Mouse (Mus musculus) adrenal gland, postnatal 0 days (tissue): Measurements from ENCODE around the gene Sh3tc1. TPM values are rescaled to one million over a fixed set of nuclear protein-coding genes. Genes with fewer than 3 reads are reported as not detected.

Experiments used
- polyA plus RNA-seq: library from polyadenylated mRNA; unstranded; fragments of >200 nt; fragmentation: Nextera tagmentation; extraction: Ambion mirVana; gene quantifications from 2 replicates; pipeline ENCODE4 v1.2.1, GENCODE M21; 2015

Gene Sh3tc1
- 4.3 and 7.5 TPM in 2 replicates for polyA plus RNA-seq

GRCm38 (mm10) chr5:35739536-35740278 lies at the start of gene Sh3tc1:
Gene Sh3tc1 (minus strand): TSS chr5:35739987.

GRCm38 (mm10) chr5:35757639-35758001 lies 17.8 kb upstream of the Sh3tc1 start, which contains the start of gene Ablim2:
Gene Ablim2 (plus strand): TSS chr5:35757880.

GRCm38 (mm10) chr5:35679256-35680155 lies 60.3 kb downstream of the Sh3tc1 start, which contains the start of gene Htra3:
Gene Htra3 (minus strand): TSS chr5:35679782.

Other genes with a start within 250 kb of the Sh3tc1 start
- gene Cpz, start 214.3 kb downstream of the Sh3tc1 start, polyA plus RNA-seq = 9.1 and 9.4 TPM in 2 replicates
- gene Trmt44, start 164.9 kb downstream of the Sh3tc1 start, polyA plus RNA-seq = 2.8 and 4.1 TPM in 2 replicates
- 12.0 and 23.5 TPM in 2 replicates for gene Acox3, start 156.9 kb downstream of the Sh3tc1 start, polyA plus RNA-seq
- 64.1 and 76.8 TPM in 2 replicates for gene Htra3, start 60.2 kb downstream of the Sh3tc1 start, polyA plus RNA-seq
- gene Ablim2, start 17.9 kb upstream of the Sh3tc1 start, polyA plus RNA-seq = 4.1 and 5.4 TPM in 2 replicates
- gene Afap1, start 153.3 kb upstream of the Sh3tc1 start, polyA plus RNA-seq = 13.4 and 18.5 TPM in 2 replicates